Mouse (Mus musculus) erythroblast, embryonic 14.5 days (primary cell): Measurements from ENCODE around the gene Arhgap17.

Experiments
- GATA1 ChIP-seq: IDR thresholded peaks from 2 replicates; pipeline ENCODE4 v1.6.1; 2012; ENCODE audit warnings: low read length, inconsistent platforms, mixed read lengths
- TAL1 ChIP-seq: IDR thresholded peaks from 3 replicates; pipeline ENCODE4 v1.6.1; 2012; ENCODE audit warnings: low read length, inconsistent platforms, mixed read lengths

DNA sequence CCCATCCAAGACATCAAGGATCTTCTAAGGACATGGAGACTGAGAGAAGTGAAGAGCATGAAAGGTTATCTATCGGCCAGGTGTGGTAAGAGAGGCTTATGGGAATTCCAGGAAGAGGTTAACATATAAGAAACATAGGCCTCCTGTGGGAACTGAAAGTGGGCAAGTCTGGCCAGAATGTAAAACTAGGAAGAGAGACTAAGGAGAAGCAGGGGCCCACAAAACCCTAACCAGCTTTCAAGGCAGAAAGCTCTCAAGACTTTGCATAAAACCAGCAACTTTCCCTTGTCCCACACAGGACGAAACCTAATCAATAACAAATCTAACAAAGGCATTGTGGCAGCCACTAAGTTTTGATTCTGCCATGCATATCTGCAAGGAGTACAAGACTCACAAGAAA lies 1.5 kb downstream of the Arhgap17 start:
- TF ChIP-seq GATA1 (no peak), TAL1 (no peak)
